Mouse (Mus musculus) intestine, embryonic 14.5 days (tissue): ENCODE measurements around the gene 1700093K21Rik. TPM values are rescaled to one million over a fixed set of nuclear protein-coding genes. Genes with fewer than 3 reads are reported as not detected.

Experiments
- microRNA-seq: library from miRNA; unstranded; fragments of <30 nt; microRNA quantifications from one replicate; pipeline ENCODE4, GENCODE M21; 2016
- polyA plus RNA-seq: library from polyadenylated mRNA; unstranded; fragments of >200 nt; fragmentation: Nextera tagmentation; extraction: Ambion mirVana; gene quantifications from 2 replicates; pipeline ENCODE4 v1.2.1, GENCODE M21; 2014

Gene 1700093K21Rik
- polyA plus RNA-seq, 1 experiment from 2014 or later, result not detected

Small RNAs within 50 kb of the gene (microRNA-seq; reads per million reads assigned to microRNA genes)
- not detected for gene Gm47279

Other genes with a start within 250 kb of the 1700093K21Rik start
- 37.2 and 39.3 TPM in 2 replicates for gene Usp34, start 214.3 kb downstream of the 1700093K21Rik start, polyA plus RNA-seq
- gene Ahsa2, start 23.1 kb downstream of the 1700093K21Rik start, polyA plus RNA-seq, result 71.6 and 81.7 TPM in 2 replicates
- 29.2 and 29.9 TPM in 2 replicates for gene 0610010F05Rik, start 112.5 kb upstream of the 1700093K21Rik start, polyA plus RNA-seq
- gene Pus10, start 144.5 kb upstream of the 1700093K21Rik start, polyA plus RNA-seq, result 23.8 and 25.2 TPM in 2 replicates
- gene Pex13, start 144.8 kb upstream of the 1700093K21Rik start, polyA plus RNA-seq, result 25.8 and 31.7 TPM in 2 replicates
- 1.1 TPM in 2 replicates for gene Rel, start 249.8 kb upstream of the 1700093K21Rik start, polyA plus RNA-seq